Mouse (Mus musculus) cerebellum, adult 11 months (tissue): ENCODE measurements around the gene Rpl15.
"Not testable (repeated sequence)": the region's sequence is repeated elsewhere in the genome, so short reads cannot be mapped to it uniquely, and the experiment has no call there.

Source experiments
- DNase-seq: peaks from one replicate; pipeline ENCODE4 v3.0.0; 2022

The Rpl15 gene

GRCm38 (mm10) chr14:18270529-18271441 lies at the start of gene Rpl15, which contains the start of gene Nkiras1:
Rpl15 (minus strand) TSS chr14:18271391.
Nkiras1 (plus strand) TSS chr14:18271136.
- DNase-seq: peak; percentile 99

- no peak for DNase-seq
These were observed 46.5 kb upstream of the Rpl15 start for GRCm38 (mm10) chr14:18317457-18318411.

GRCm38 (mm10) chr14:18304165-18304564 lies 33.0 kb upstream of the Rpl15 start:
- no peak for DNase-seq

GRCm38 (mm10) chr14:18303262-18303661 lies 32.1 kb upstream of the Rpl15 start:
- DNase-seq: peak; percentile 15

GRCm38 (mm10) chr14:18302750-18303149 lies 31.6 kb upstream of the Rpl15 start:
- DNase-seq: no peak

GRCm38 (mm10) chr14:18301591-18301990 lies 30.4 kb upstream of the Rpl15 start:
- no peak for DNase-seq

- DNase-seq: no peak
These were observed 29.5 kb upstream of the Rpl15 start for GRCm38 (mm10) chr14:18300676-18301075.

GRCm38 (mm10) chr14:18298874-18299273 lies 27.7 kb upstream of the Rpl15 start:
- no peak for DNase-seq

- DNase-seq: no peak
These were observed 26.2 kb upstream of the Rpl15 start for GRCm38 (mm10) chr14:18297441-18297840.

GRCm38 (mm10) chr14:18292578-18292977 lies 21.4 kb upstream of the Rpl15 start:
- no peak for DNase-seq

- no peak for DNase-seq
These were observed 20.9 kb upstream of the Rpl15 start for GRCm38 (mm10) chr14:18292111-18292510.

GRCm38 (mm10) chr14:18287391-18287790 lies 16.2 kb upstream of the Rpl15 start:
- DNase-seq: no peak

- DNase-seq: no peak
These were observed 15.2 kb upstream of the Rpl15 start for GRCm38 (mm10) chr14:18286441-18286840.

GRCm38 (mm10) chr14:18285476-18285875 lies 14.3 kb upstream of the Rpl15 start:
- no peak for DNase-seq

GRCm38 (mm10) chr14:18284581-18284980 lies 13.4 kb upstream of the Rpl15 start:
- DNase-seq: no peak

- DNase-seq: no peak
These were observed 9.2 kb upstream of the Rpl15 start for GRCm38 (mm10) chr14:18280375-18280774.

GRCm38 (mm10) chr14:18274526-18274925 lies 3.3 kb upstream of the Rpl15 start:
- DNase-seq: no peak

GRCm38 (mm10) chr14:18271666-18272065 lies 475 bp upstream of the Rpl15 start:
- no peak for DNase-seq

GRCm38 (mm10) chr14:18269947-18270528 lies 1.2 kb downstream of the Rpl15 start:
- DNase-seq: not testable (repeated sequence)

- no peak for DNase-seq
These were observed 7.8 kb downstream of the Rpl15 start for GRCm38 (mm10) chr14:18263427-18263826.

- DNase-seq: no peak
These were observed 10.0 kb downstream of the Rpl15 start for GRCm38 (mm10) chr14:18261203-18261602.

GRCm38 (mm10) chr14:18242638-18243130 lies 28.5 kb downstream of the Rpl15 start:
- DNase-seq: no peak

GRCm38 (mm10) chr14:18241786-18242185 lies 29.4 kb downstream of the Rpl15 start:
- DNase-seq: no peak
